Mouse (Mus musculus) liver, postnatal 0 days (tissue): ENCODE data around the gene Gprasp1.
"Not testable (repeated sequence)": the region's sequence is repeated elsewhere in the genome, so short reads cannot be mapped to it uniquely, and the experiment has no call there.

Experiments used
- CTCF ChIP-seq: sonication (generic); IDR thresholded peaks from 2 replicates; pipeline ENCODE4 v1.5.1; 2016; ENCODE audit warnings: antibody characterized with exemption, low read depth
- EP300 ChIP-seq: IDR thresholded peaks from 2 replicates; pipeline ENCODE4 v1.6.1; 2016; ENCODE audit warnings: antibody characterized with exemption, low read depth, mild to moderate bottlenecking

DNA sequence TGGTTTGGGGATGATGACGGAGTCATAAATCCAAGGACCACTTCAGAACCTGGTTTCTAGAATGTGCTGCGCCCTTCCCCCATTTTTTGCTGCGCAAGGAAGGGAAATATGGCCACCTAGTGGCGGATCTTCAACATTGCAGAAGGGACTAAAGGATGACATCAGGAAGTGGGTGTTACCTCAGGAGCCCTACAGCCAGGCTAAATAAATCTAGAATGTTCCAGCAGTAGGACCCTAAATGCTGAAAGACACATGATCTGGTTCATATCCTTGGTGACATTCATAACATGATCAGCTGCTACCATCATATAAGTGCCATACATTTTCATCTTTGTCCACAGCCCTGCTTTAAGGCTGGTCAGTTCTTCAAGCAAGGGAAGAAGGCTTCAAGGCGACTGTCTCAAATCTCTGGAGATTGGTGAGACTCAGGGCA, 54.7 kb downstream of the Gprasp1 start, which contains the start of gene Bhlhb9:
- TF ChIP-seq CTCF, result peak; percentile 66
- TF ChIP-seq EP300, result not testable (repeated sequence)
